Mouse (Mus musculus): Measurements from ENCODE around the gene Nrip2. TPM values are rescaled to one million over a fixed set of nuclear protein-coding genes. Genes with fewer than 3 reads are reported as not detected.
"Not testable (repeated sequence)": the region's sequence is repeated elsewhere in the genome, so short reads cannot be mapped to it uniquely, and the experiment has no call there.

Nrip2 gene
- polyA plus RNA-seq, 1 experiment from 2014 or later = 38.9 TPM

- ATAC-seq (no peak), DNase-seq (ENCODE audit: low read depth, low spot score) (no peak)
- ChIA-PET POLR2A (no interaction called here), CTCF (interaction anchor here (0.7 to 3.4 kb wide), 3 partner anchors 26 to 95 kb away, joined by 3 to 18 read pairs (median 3); no protein-coding TSS in a partner anchor)
- in situ Hi-C loops (cut with MboI; ENCODE audit: low pct_unique_long_range_greater_than_20kb) = loop anchor here (5.0 kb wide), 1 partner anchor 48 kb away; no protein-coding TSS in a partner anchor
- no peaks in the 10 kb centered on the region for H3K27me3 ChIP-seq
- no peak for TF ChIP-seq CTCF (IDR thresholded peaks at IDR 0.05)
Measured at GRCm38 (mm10) chr6:128364721-128365120, 34.4 kb upstream of the Nrip2 start.

GRCm38 (mm10) chr6:128366466-128366865 is 32.6 kb upstream of the Nrip2 start:
- POLR2A ChIA-PET = no interaction called here
- TF ChIP-seq CTCF (IDR thresholded peaks at IDR 0.05) = no peak
- ATAC-seq (no peak), DNase-seq (ENCODE audit: low read depth, low spot score) (no peak)
- CTCF ChIA-PET = interaction anchor here (1.2 to 3.4 kb wide), 2 partner anchors 29 to 45 kb away, joined by 3 to 18 read pairs; no protein-coding TSS in a partner anchor
- no peaks in the 10 kb centered on the region for H3K27me3 ChIP-seq
- in situ Hi-C loops (cut with MboI; ENCODE audit: low pct_unique_long_range_greater_than_20kb) = no loop called here

- CTCF ChIA-PET = no interaction called here
- no peaks in the 10 kb centered on the region for H3K27me3 ChIP-seq
- ATAC-seq (no peak), DNase-seq (ENCODE audit: low read depth, low spot score) (no peak)
- in situ Hi-C loops (cut with MboI; ENCODE audit: low pct_unique_long_range_greater_than_20kb) = no loop called here
- POLR2A ChIA-PET = no interaction called here
- no peak for TF ChIP-seq CTCF (IDR thresholded peaks at IDR 0.05)
Measured at GRCm38 (mm10) chr6:128370040-128370439, 29.1 kb upstream of the Nrip2 start.

- DNase-seq (ENCODE audit: low read depth, low spot score) = no peak
- ChIA-PET CTCF (interaction anchor here (1.9 to 2.1 kb wide), 2 partner anchors 11 to 36 kb away, joined by 4 to 6 read pairs; no protein-coding TSS in a partner anchor), POLR2A (no interaction called here)
- no peaks in the 10 kb centered on the region for H3K27me3 ChIP-seq
- in situ Hi-C loops (cut with MboI; ENCODE audit: low pct_unique_long_range_greater_than_20kb) = no loop called here
- TF ChIP-seq CTCF (IDR thresholded peaks at IDR 0.05) = no peak
- ATAC-seq = no peak
Measured at GRCm38 (mm10) chr6:128375192-128375591, 23.9 kb upstream of the Nrip2 start, which contains the start of the genes Tex52 and Gm44596. Tex52 (plus strand) TSS chr6:128375456. Gm44596 (plus strand) TSS chr6:128375503.

- ATAC-seq = no peak
- ChIA-PET CTCF (interaction anchor here (1.0 kb wide), 1 partner anchor 35 kb away, joined by 3 read pairs; no protein-coding TSS in a partner anchor), POLR2A (interaction anchor here (0.6 to 0.7 kb wide), 2 partner anchors 16 to 17 kb away, joined by 3 to 5 read pairs; no protein-coding TSS in a partner anchor)
- no peak for DNase-seq (ENCODE audit: low read depth, low spot score)
- in situ Hi-C loops (cut with MboI; ENCODE audit: low pct_unique_long_range_greater_than_20kb) = no loop called here
- H3K27me3 ChIP-seq = no peaks in the 10 kb centered on the region
- TF ChIP-seq CTCF (IDR thresholded peaks at IDR 0.05) = no peak
Measured at GRCm38 (mm10) chr6:128376371-128377085, 22.6 kb upstream of the Nrip2 start.

- DNase-seq (ENCODE audit: low read depth, low spot score) (no peak), ATAC-seq (no peak)
- ChIA-PET CTCF (interaction anchor here (1.5 kb wide), 1 partner anchor 31 kb away, joined by 9 read pairs; no protein-coding TSS in a partner anchor), POLR2A (no interaction called here)
- TF ChIP-seq CTCF (IDR thresholded peaks at IDR 0.05) = no peak
- no peaks in the 10 kb centered on the region for H3K27me3 ChIP-seq
- in situ Hi-C loops (cut with MboI; ENCODE audit: low pct_unique_long_range_greater_than_20kb) = no loop called here
Measured at GRCm38 (mm10) chr6:128379636-128380035, 19.5 kb upstream of the Nrip2 start.

GRCm38 (mm10) chr6:128380594-128381167 is 18.4 kb upstream of the Nrip2 start:
- POLR2A ChIA-PET; ATAC-seq; in situ Hi-C loops (cut with MboI; ENCODE audit: low pct_unique_long_range_greater_than_20kb); H3K27me3 ChIP-seq; DNase-seq (ENCODE audit: low read depth, low spot score): not testable (repeated sequence)
- CTCF ChIA-PET = interaction anchor here (1.5 to 1.8 kb wide), 3 partner anchors 17 to 31 kb away, joined by 4 to 14 read pairs (median 9); no protein-coding TSS in a partner anchor

- no peaks in the 10 kb centered on the region for H3K27me3 ChIP-seq
- ChIA-PET CTCF (interaction anchor here (1.0 to 1.8 kb wide), 3 partner anchors 15 to 30 kb away, joined by 4 to 14 read pairs (median 6); no protein-coding TSS in a partner anchor), POLR2A (interaction anchor here (1.5 kb wide), 1 partner anchor 19 kb away, joined by 3 read pairs; no protein-coding TSS in a partner anchor)
- in situ Hi-C loops (cut with MboI; ENCODE audit: low pct_unique_long_range_greater_than_20kb) = no loop called here
- ATAC-seq = no peak
- DNase-seq (ENCODE audit: low read depth, low spot score) = no peak
- TF ChIP-seq CTCF (IDR thresholded peaks at IDR 0.05) = no peak
Measured at GRCm38 (mm10) chr6:128381254-128381653, 17.8 kb upstream of the Nrip2 start.

GRCm38 (mm10) chr6:128383752-128384151 is 15.3 kb upstream of the Nrip2 start:
- POLR2A ChIA-PET = no interaction called here
- no peak for TF ChIP-seq CTCF (IDR thresholded peaks at IDR 0.05)
- in situ Hi-C loops (cut with MboI; ENCODE audit: low pct_unique_long_range_greater_than_20kb) = no loop called here
- DNase-seq (ENCODE audit: low read depth, low spot score) = no peak
- H3K27me3 ChIP-seq = no peaks in the 10 kb centered on the region
- ATAC-seq = no peak
- CTCF ChIA-PET = interaction anchor here (1.4 kb wide), 1 partner anchor 12 kb away, joined by 3 read pairs; no protein-coding TSS in a partner anchor

GRCm38 (mm10) chr6:128385026-128385425 is 14.1 kb upstream of the Nrip2 start:
- TF ChIP-seq CTCF (IDR thresholded peaks at IDR 0.05) = no peak
- in situ Hi-C loops (cut with MboI; ENCODE audit: low pct_unique_long_range_greater_than_20kb) = no loop called here
- ATAC-seq = no peak
- no peak for DNase-seq (ENCODE audit: low read depth, low spot score)
- ChIA-PET POLR2A (interaction anchor here (1.1 kb wide), 1 partner anchor 13 kb away, joined by 3 read pairs; no protein-coding TSS in a partner anchor), CTCF (interaction anchor here (1.4 kb wide), 1 partner anchor 11 kb away, joined by 3 read pairs; no protein-coding TSS in a partner anchor)
- H3K27me3 ChIP-seq = no peaks in the 10 kb centered on the region

Measured in Patski (cell line).